Mouse (Mus musculus) fibroblast of lung, adult 2 months (primary cell): Measurements from ENCODE around the gene Asic3.

Source experiments
- DNase-seq: peaks from one replicate; pipeline ENCODE4 v3.0.0-alpha.2; 2011; ENCODE audit warnings: low read depth

Asic3 gene

GRCm38 (mm10) chr5:24452030-24452690 is 39.0 kb downstream of the Asic3 start, which contains the start of gene Agap3:
Gene Agap3 (plus strand): TSS chr5:24452177.
- DNase-seq: no peak

DNA sequence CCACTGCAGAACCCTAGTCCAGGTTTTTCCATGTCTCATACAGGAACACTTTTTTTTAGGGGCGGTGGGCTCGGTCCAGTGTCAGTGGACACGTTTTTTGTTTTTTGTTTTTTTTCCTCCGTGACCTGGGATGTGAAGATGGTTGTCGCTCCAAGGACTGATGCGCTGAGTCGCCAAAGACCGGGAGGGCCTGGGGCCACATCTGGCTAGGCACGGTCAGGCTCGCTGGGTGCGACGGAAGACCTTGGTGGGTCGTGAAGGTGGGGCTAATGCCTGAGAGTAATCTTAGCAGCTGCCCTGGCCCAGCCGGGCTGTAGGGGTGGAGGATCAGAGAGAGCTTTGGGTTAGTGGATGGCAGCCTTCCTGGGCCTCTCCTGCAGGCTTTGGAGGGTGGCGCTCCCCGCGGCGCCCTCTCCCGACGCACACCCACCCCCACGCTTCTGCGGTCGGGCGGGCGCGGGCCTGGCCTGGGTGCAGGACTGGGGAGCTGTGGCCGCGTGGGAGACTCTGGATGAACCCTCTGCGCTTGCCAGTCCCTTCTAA is 39.6 kb downstream of the Asic3 start:
- DNase-seq: no peak

GRCm38 (mm10) chr5:24453283-24453984 is 40.2 kb downstream of the Asic3 start:
- no peak for DNase-seq

- no peak for DNase-seq
Measured at GRCm38 (mm10) chr5:24453985-24454303, 40.8 kb downstream of the Asic3 start.

DNA sequence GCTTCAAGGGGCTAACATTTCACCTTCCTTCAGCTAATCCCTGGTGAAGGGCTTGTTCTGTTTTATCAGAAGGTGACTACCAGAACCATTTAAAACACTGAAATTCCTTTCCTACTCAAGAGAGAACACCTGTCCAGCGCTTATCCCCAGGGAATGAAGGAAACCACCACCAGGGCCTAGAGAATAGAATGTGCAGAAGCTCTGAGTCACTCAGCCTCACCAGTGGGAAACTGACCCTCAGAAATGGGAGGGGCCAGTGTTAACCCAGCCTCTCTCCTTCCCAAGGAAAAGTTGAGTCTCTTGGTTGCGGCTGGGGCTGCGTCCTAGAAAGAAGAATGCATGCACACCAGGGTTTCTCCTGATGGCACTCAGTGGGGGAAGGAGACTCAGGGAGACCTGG is 41.9 kb downstream of the Asic3 start:
- DNase-seq: no peak

GRCm38 (mm10) chr5:24455613-24456012 is 42.4 kb downstream of the Asic3 start:
- DNase-seq: no peak

DNA sequence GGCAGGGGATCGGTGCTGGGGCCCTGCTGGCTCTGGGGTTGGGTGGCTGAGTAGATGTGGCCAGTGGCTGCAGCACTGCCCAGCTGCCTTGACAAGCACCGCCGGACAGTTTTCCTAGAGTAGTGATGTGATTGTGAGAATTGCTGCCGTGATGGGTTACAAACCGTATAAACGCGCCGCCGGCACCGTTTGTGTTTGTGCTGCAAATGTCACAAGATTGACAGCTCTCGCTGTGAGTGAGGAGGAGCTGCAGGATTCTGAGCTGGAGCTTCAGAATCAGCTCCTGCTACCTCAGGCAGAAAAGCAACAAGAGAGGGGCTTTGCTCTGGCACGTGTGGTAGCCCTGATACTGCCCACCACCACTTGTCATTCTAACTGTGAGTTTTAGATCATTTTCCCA is 53.6 kb downstream of the Asic3 start:
- DNase-seq: no peak
